Mouse (Mus musculus) c-Kit-positive CD71-positive TER-119-negative erythroid progenitor cells, embryonic 14.5 days (primary cell): ENCODE data around the gene Rpl26.

Experiments
- DNase-seq: peaks from one replicate; pipeline ENCODE4 v3.0.0-alpha.2; 2013; ENCODE audit warnings: low read depth

Rpl26 gene

GRCm38 (mm10) chr11:68901351-68902046 is at the start of gene Rpl26:
Gene Rpl26, plus strand, starts transcription at chr11:68901583.
- peak; percentile 99 for DNase-seq

GRCm38 (mm10) chr11:68851644-68852485 is 49.5 kb upstream of the Rpl26 start:
- no peak for DNase-seq

DNA sequence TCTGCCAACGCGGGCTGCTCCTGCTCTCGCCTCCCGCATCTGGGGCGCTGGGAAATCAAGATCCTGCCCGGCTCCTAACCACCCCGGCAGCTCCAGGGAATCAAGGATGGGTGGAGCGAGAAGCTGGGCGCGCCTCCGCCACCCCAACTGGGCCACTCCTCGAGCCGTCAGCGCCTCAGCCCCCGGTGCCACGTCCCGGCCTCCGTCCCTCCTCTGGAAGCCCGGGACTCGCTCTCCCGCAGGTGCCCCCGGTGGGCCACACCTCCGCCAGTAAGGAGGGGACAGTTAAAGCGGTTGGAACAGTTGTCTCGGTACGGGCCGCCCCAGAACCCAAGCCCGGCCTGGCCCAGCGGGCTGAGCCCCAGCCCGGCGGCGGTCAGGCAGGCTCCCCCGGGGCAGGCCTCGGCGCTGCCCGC is 48.9 kb upstream of the Rpl26 start:
- peak; percentile 55 for DNase-seq

DNA sequence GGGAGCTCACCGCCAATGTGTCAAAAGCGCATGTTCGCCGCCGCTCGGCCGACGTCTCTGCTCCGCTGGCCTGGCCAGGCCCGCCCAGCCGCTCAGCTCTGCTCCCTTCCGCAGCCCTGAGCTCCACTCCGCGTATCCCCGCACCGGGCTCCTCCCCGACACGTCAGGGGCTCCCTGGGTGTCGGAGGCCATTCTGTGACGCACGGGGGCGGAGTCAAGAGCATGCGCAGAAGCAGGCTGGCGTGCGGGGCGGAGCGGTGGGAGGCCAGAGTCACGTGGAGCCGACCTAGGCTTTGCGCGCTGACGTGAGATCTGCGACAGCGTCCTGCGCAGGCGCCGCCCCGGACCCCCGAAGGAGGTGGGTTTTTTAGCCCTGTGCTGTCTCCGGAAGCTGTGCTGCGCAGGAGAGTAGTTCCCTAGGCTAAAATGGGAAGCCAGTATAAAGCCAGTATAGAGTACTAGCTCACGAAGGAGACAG is 48.4 kb upstream of the Rpl26 start:
- peak; percentile 98 for DNase-seq

- peak; percentile 68 for DNase-seq
Measured at GRCm38 (mm10) chr11:68853611-68854401, 47.6 kb upstream of the Rpl26 start.

GRCm38 (mm10) chr11:68854621-68855020 is 46.8 kb upstream of the Rpl26 start:
- no peak for DNase-seq

DNA sequence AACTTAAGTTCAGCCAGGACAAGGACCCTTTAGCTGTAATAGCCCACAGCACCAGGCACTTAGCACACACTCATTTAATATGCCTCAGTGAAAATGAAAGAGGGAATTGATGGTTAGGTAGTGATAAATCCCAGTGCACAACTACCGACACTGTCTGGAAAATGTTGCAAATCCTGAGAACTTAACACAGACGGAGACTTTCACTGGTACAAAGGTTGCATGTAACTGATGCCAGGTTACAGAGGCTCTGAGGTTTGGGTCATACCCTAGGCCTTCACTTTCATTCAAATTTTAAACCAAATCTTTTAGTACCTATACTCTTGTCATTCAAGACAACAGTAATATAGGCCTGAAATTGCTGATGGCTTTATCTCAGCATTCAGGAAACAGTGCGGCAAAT is 44.1 kb upstream of the Rpl26 start:
- DNase-seq = no peak

- DNase-seq = no peak
Measured at GRCm38 (mm10) chr11:68859943-68860593, 41.3 kb upstream of the Rpl26 start.

- DNase-seq = no peak
Measured at GRCm38 (mm10) chr11:68862260-68862659, 39.1 kb upstream of the Rpl26 start.

DNA sequence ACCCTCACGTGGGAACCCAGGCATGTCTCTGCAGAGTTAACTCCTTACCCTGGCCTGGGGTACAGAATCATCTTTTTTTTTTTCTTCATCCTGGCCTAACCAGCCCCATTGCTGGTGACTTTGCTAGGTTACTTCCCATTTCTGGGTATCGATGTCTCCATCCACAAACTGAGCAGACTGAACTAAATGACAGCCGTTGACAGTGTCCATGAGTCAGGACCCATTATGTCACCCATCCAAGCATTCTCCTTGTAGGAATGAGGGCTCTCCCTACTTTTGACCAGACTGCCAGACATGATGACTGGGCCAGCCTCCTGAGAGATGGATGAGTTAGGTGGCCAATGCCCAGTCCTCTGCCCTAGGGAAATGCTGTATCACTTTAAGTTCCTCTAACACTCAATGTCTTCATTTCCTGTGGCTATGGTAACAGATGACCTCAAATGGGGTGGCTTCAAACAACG is 37.7 kb upstream of the Rpl26 start:
- no peak for DNase-seq

GRCm38 (mm10) chr11:68864544-68865189 is 36.7 kb upstream of the Rpl26 start:
- DNase-seq = no peak

GRCm38 (mm10) chr11:68871277-68871676 is 30.1 kb upstream of the Rpl26 start:
- DNase-seq = no peak

DNA sequence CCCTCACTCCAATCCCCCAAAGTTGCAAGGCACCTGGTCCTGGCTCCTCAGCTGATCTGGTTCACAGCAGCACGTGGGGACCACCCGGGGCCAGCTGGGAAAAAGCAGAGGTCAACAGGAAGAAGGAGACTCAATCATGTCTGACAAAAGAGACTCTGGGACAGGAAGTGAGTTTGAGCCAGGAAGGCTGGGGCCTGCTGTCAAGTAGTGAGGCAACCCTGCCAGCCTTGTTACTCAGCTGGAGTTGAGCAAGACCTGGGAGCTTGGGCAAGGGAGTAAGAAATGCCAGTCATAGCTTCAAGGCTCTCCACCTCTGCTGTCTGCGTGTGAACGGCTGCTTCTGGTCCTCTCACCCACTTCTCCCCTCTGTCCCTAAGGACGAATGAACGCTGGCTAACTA is 29.6 kb upstream of the Rpl26 start, which contains the start of gene Ndel1:
Ndel1 (minus strand) TSS at position 111 of the 400 bp plus-strand sequence.
- no peak for DNase-seq

DNA sequence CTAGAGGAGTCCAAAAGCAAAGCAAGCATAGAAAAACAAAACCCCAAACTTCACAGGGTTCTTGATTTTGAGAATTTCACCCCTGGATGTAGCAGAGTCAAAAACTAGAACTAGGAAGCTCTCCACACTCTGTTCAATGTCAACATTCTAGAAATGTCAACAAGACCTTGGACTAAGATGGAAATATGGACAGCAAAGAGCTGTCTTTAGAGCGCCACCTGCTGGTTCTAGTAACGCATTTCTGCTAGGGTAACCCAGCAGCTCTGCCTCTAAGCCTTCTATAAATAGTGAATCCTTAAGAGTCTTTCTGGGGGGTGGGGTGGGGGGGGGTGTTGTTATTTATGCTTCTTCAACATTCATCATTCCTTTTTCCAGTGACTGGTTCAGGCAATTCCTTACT is 26.5 kb upstream of the Rpl26 start:
- peak; percentile 65 for DNase-seq

- no peak for DNase-seq
Measured at GRCm38 (mm10) chr11:68878811-68879210, 22.6 kb upstream of the Rpl26 start.

DNA sequence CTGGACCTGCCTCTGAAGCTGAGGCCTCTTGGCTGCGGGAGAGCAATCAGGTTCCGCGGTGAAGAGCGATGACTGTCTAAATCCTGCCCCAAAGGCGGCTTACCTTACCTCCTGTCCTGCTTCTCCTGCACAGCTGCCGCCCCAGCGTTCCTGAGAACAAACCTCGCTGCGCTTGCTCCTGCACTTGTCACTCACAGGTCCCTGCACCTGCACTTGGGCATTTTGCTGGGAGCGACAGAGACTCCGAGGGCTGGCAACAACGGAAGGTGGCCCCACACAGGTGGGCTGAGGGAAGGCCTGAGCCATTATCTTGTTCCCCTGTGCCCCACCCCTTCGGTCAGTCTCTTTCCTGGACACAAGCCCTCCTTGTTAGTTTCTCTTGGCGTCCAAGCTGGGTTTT is 19.3 kb upstream of the Rpl26 start:
- DNase-seq = no peak

DNA sequence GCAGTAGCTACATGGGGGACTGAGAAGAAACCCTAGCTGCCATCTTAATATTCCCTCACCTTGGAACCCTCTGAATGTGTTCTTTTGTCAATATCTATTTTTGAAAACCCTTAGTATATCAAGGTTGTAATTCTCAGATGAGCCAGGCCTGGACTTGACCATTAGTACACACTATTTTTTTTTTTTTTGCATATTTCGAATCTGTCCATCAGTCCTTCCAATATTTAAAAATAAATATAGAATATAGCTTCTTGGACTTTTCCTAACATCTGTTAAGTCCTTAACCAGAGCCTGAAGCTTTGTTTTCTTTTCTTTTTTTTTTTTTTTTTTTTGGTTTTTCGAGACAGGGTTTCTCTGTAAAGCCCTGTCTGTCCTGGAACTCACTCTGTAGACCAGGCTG is 17.5 kb upstream of the Rpl26 start:
- DNase-seq = no peak

GRCm38 (mm10) chr11:68884368-68884767 is 17.0 kb upstream of the Rpl26 start:
- DNase-seq = peak; percentile 55

DNA sequence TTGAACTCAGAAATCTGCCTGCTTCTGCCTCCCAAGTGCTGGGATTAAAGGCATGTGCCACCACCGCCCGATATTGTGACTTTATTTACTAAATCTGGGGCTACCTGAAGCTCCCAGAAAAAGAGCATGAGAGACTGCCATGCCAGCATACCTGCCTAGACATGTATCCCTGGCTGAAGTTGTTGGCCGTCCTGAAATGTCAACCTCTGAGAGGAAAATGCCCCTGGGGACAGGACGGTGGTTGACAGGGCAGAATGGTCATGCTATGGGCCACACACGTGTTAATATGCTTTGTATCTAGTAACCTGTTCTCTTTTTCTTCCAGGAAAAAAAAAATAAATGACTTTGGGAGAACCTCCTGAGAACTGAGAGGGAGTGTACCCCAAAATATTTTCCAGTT is 15.3 kb upstream of the Rpl26 start:
- DNase-seq = no peak

- no peak for DNase-seq
Measured at GRCm38 (mm10) chr11:68888253-68888652, 13.1 kb upstream of the Rpl26 start, which contains the start of gene Rnf222. Gene Rnf222, plus strand, starts transcription at chr11:68888553.

- DNase-seq = no peak
Measured at GRCm38 (mm10) chr11:68888653-68889052, 12.7 kb upstream of the Rpl26 start.
